19 mouse cellular contexts compared by ENCODE assay signal in genomic region chr15:84216026-84216425, GRCm38 (mm10). TPM values are rescaled to one million over a fixed set of nuclear protein-coding genes. Genes with fewer than 3 reads are reported as not detected.
DNase-seq lines count a peak whose midpoint lies in the region; ATAC-seq lines count a peak whose summit lies in the region.
"Had no signal": no experiment of that assay in that cellular context is flagged by ENCODE, and none has a peak within 500 bp of the region (broad histone marks: within the 10 kb centered on the region; RNA-seq: fewer than 3 reads in every experiment).

No protein-coding gene starts in this region.

- DNase-seq in heart, embryonic 10.5 days (ENCODE audit: low spot score): no peak
- DNase-seq in heart, adult 9 months (ENCODE audit: low spot score in 2 of 2): no peak
- DNase-seq in kidney, postnatal 36 days: peak; percentile 67
- peak; percentile 66 for DNase-seq in yolk sac, embryonic 10.5 days (ENCODE audit: low spot score)
- DNase-seq in embryo, embryonic 11 days: no peak
- no peak for DNase-seq in Muller cell, postnatal 12 days (ENCODE audit: inconsistent ontology term)
- DNase-seq: cerebellum, adult 8-10 months; gastrocnemius, postnatal 25 days; layer of hippocampus, adult 9-11 months; left cerebral cortex, postnatal 4 days; right cerebral cortex, postnatal 25 days; thymus, adult 18-20 months had no signal

- H3K36me3 ChIP-seq in heart, embryonic 10.5 days: peaks cover 33% of the 10 kb centered on the region
- H3K36me3 ChIP-seq in midbrain, embryonic 12.5 days: peaks cover 22% of the 10 kb centered on the region
- H3K36me3 ChIP-seq in midbrain, embryonic 13.5 days: peaks cover 20% of the 10 kb centered on the region

- H3K9ac ChIP-seq in midbrain, embryonic 12.5 days (replicated peaks): no peak overlapping the region
- H3K9ac ChIP-seq in midbrain, embryonic 13.5 days (replicated peaks): no peak overlapping the region
- H3K9ac ChIP-seq: heart, embryonic 15.5 days had no signal

- H3K4me2 ChIP-seq in midbrain, embryonic 12.5 days (replicated peaks): no peak overlapping the region
- H3K4me2 ChIP-seq in midbrain, embryonic 13.5 days (replicated peaks): no peak overlapping the region
- H3K4me2 ChIP-seq: heart, embryonic 15.5 days had no signal

- ATAC-seq in midbrain, embryonic 12.5 days (ENCODE audit: low FRiP score, low read depth): no peak
- no peak for ATAC-seq in midbrain, embryonic 13.5 days

- H3K9me3 ChIP-seq in heart, embryonic 10.5 days: no peaks in the 10 kb centered on the region
- H3K9me3 ChIP-seq in midbrain, embryonic 12.5 days: no peaks in the 10 kb centered on the region
- no peaks in the 10 kb centered on the region for H3K9me3 ChIP-seq in midbrain, embryonic 13.5 days
- H3K9me3 ChIP-seq: heart, embryonic 15.5 days had no signal

- H3K4me3 ChIP-seq in heart, embryonic 10.5 days: no peak overlapping the region
- no peak overlapping the region for H3K4me3 ChIP-seq in midbrain, embryonic 12.5 days
- H3K4me3 ChIP-seq in midbrain, embryonic 13.5 days (replicated peaks): no peak overlapping the region
- H3K4me3 ChIP-seq: erythroblast, embryonic 14.5 days; heart, embryonic 15.5 days; myocyte had no signal

- peak overlapping the region; percentile 69 for H3K27ac ChIP-seq in heart, embryonic 10.5 days
- peak overlapping the region; percentile 42; the same call in 1 of the 2 replicates for H3K27ac ChIP-seq in midbrain, embryonic 12.5 days (replicated peaks)
- no peak overlapping the region for H3K27ac ChIP-seq in midbrain, embryonic 13.5 days

- no peaks in the 10 kb centered on the region for H3K27me3 ChIP-seq in heart, embryonic 10.5 days (ENCODE audit: insufficient read depth, poor library complexity, severe bottlenecking)
- H3K27me3 ChIP-seq in midbrain, embryonic 12.5 days: no peaks in the 10 kb centered on the region
- no peaks in the 10 kb centered on the region for H3K27me3 ChIP-seq in midbrain, embryonic 13.5 days
- H3K27me3 ChIP-seq: heart, embryonic 15.5 days; megakaryocyte, embryonic 14.5 days had no signal

- H3K4me1 ChIP-seq in heart, embryonic 10.5 days: peaks cover 69% of the 10 kb centered on the region
- peaks cover 39% of the 10 kb centered on the region for H3K4me1 ChIP-seq in midbrain, embryonic 12.5 days
- H3K4me1 ChIP-seq in midbrain, embryonic 13.5 days (replicated peaks): peaks cover 49% of the 10 kb centered on the region

RNA-seq across cellular contexts. Expression of gene Parvb, which starts 15.8 kb away (rescaled TPM):
- polyA plus RNA-seq in heart, embryonic 10.5 days (2016; fragmentation: Nextera tagmentation; extraction: Ambion mirVana): 12.8 and 17.6 TPM in 2 replicates
- polyA plus RNA-seq in midbrain, embryonic 12.5 days (2016; fragmentation: Nextera tagmentation; extraction: Ambion mirVana): 5.9 and 6.5 TPM in 2 replicates
- 4.7 and 6.2 TPM in 2 replicates for polyA plus RNA-seq in midbrain, embryonic 13.5 days (2015; fragmentation: Nextera tagmentation; extraction: Ambion mirVana)

RNA-seq across cellular contexts. Expression of gene Samm50, which starts 24.0 kb away (rescaled TPM):
- 122 and 132 TPM in 2 replicates for polyA plus RNA-seq in heart, embryonic 10.5 days (2016; fragmentation: Nextera tagmentation; extraction: Ambion mirVana)
- 86.8 and 99.4 TPM in 2 replicates for polyA plus RNA-seq in midbrain, embryonic 12.5 days (2016; fragmentation: Nextera tagmentation; extraction: Ambion mirVana)
- 83.1 and 85.9 TPM in 2 replicates for polyA plus RNA-seq in midbrain, embryonic 13.5 days (2015; fragmentation: Nextera tagmentation; extraction: Ambion mirVana)

RNA-seq across cellular contexts. Expression of gene Pnpla3, which starts 48.4 kb away (rescaled TPM):
- 0.51 and 0.68 TPM in 2 replicates for polyA plus RNA-seq in heart, embryonic 10.5 days (2016; fragmentation: Nextera tagmentation; extraction: Ambion mirVana)
- polyA plus RNA-seq in midbrain, embryonic 12.5 days (2016; fragmentation: Nextera tagmentation; extraction: Ambion mirVana): 4.1 and 4.4 TPM in 2 replicates
- 4.1 and 4.5 TPM in 2 replicates for polyA plus RNA-seq in midbrain, embryonic 13.5 days (2015; fragmentation: Nextera tagmentation; extraction: Ambion mirVana)
- polyA plus RNA-seq: erythroblast, embryonic 14.5 days; lung, embryonic 16.5 days had no signal

Comparison
In these comparisons a context has a peak if more than half of its experiments do, and no peak if none do; other contexts are left out.
1. DNase-seq: peak in kidney, postnatal 36 days (2 of 2) and yolk sac, embryonic 10.5 days (single experiment); none in heart, embryonic 10.5 days (single experiment), heart, adult 9 months (0 of 2), embryo, embryonic 11 days (single experiment) and Muller cell, postnatal 12 days (single experiment).